Mouse (Mus musculus): ENCODE results near the gene Lpin1. TPM values are rescaled to one million over a fixed set of nuclear protein-coding genes. Genes with fewer than 3 reads are reported as not detected.

Lpin1 gene
- polyA plus RNA-seq, 1 experiment, result 0.89 TPM

- H3K4me3 ChIP-seq (ENCODE audit: insufficient read depth, poor library complexity, severe bottlenecking), result no peak overlapping the region
- H3K27me3 ChIP-seq (ENCODE audit: control insufficient read depth, insufficient read depth, insufficient read length), result peaks cover 67% of the 10 kb centered on the region
- H3ac ChIP-seq (ENCODE audit: control insufficient read depth, insufficient read length, low read depth), result no peak overlapping the region
- H3K79me3 ChIP-seq (ENCODE audit: low read depth), result no peaks in the 10 kb centered on the region
- no peaks in the 10 kb centered on the region for H3K79me2 ChIP-seq (ENCODE audit: control insufficient read depth, insufficient read depth)
- no peak for TF ChIP-seq FOSL1 (IDR thresholded peaks at IDR 0.05; ENCODE audit: insufficient read depth, low read length, poor library complexity, severe bottlenecking)
- TF ChIP-seq MYOG (IDR thresholded peaks at IDR 0.05; ENCODE audit: control insufficient read depth, extremely low read depth, insufficient read length), result no peak
- no peak for TF ChIP-seq CTCF (IDR thresholded peaks at IDR 0.05; ENCODE audit: control insufficient read depth, insufficient read depth, insufficient read length)
- TF ChIP-seq USF1 (IDR thresholded peaks at IDR 0.05; ENCODE audit: low read depth), result no peak
- TF ChIP-seq MAX (IDR thresholded peaks at IDR 0.05), result no peak
- no peak for TF ChIP-seq CEBPB (IDR thresholded peaks at IDR 0.05; ENCODE audit: low read depth)
- TF ChIP-seq MYOD1 (IDR thresholded peaks at IDR 0.05; ENCODE audit: control insufficient read depth, insufficient read length, low read depth), result no peak
- H3K36me3 ChIP-seq (ENCODE audit: control insufficient read depth, insufficient read depth), result no peaks in the 10 kb centered on the region
These were observed 37.5 kb upstream of the Lpin1 start for GRCm38 (mm10) chr12:16648273-16648672.

GRCm38 (mm10) chr12:16646780-16647409 lies 36.1 kb upstream of the Lpin1 start:
- Histone ChIP-seq H3K79me2 (ENCODE audit: control insufficient read depth, insufficient read depth) (no peaks in the 10 kb centered on the region), H3K36me3 (ENCODE audit: control insufficient read depth, insufficient read depth) (no peaks in the 10 kb centered on the region), H3K79me3 (ENCODE audit: low read depth) (no peaks in the 10 kb centered on the region), H3K27me3 (ENCODE audit: control insufficient read depth, insufficient read depth, insufficient read length) (peaks cover 65% of the 10 kb centered on the region), H3ac (ENCODE audit: control insufficient read depth, insufficient read length, low read depth) (no peak overlapping the region), H3K4me3 (ENCODE audit: insufficient read depth, poor library complexity, severe bottlenecking) (no peak overlapping the region)
- TF ChIP-seq CTCF (IDR thresholded peaks at IDR 0.05; ENCODE audit: control insufficient read depth, insufficient read depth, insufficient read length) (no peak), MYOD1 (IDR thresholded peaks at IDR 0.05; ENCODE audit: control insufficient read depth, insufficient read length, low read depth) (no peak), MAX (IDR thresholded peaks at IDR 0.05) (no peak), FOSL1 (IDR thresholded peaks at IDR 0.05; ENCODE audit: insufficient read depth, low read length, poor library complexity, severe bottlenecking) (no peak), MYOG (IDR thresholded peaks at IDR 0.05; ENCODE audit: control insufficient read depth, extremely low read depth, insufficient read length) (no peak), CEBPB (IDR thresholded peaks at IDR 0.05; ENCODE audit: low read depth) (no peak), USF1 (IDR thresholded peaks at IDR 0.05; ENCODE audit: low read depth) (no peak)

GRCm38 (mm10) chr12:16644698-16645097 lies 33.9 kb upstream of the Lpin1 start:
- TF ChIP-seq MAX (IDR thresholded peaks at IDR 0.05) (no peak), USF1 (IDR thresholded peaks at IDR 0.05; ENCODE audit: low read depth) (no peak), CTCF (IDR thresholded peaks at IDR 0.05; ENCODE audit: control insufficient read depth, insufficient read depth, insufficient read length) (no peak), CEBPB (IDR thresholded peaks at IDR 0.05; ENCODE audit: low read depth) (no peak), MYOG (IDR thresholded peaks at IDR 0.05; ENCODE audit: control insufficient read depth, extremely low read depth, insufficient read length) (no peak), FOSL1 (IDR thresholded peaks at IDR 0.05; ENCODE audit: insufficient read depth, low read length, poor library complexity, severe bottlenecking) (no peak), MYOD1 (IDR thresholded peaks at IDR 0.05; ENCODE audit: control insufficient read depth, insufficient read length, low read depth) (no peak)
- no peaks in the 10 kb centered on the region for H3K79me3 ChIP-seq (ENCODE audit: low read depth)
- H3K27me3 ChIP-seq (ENCODE audit: control insufficient read depth, insufficient read depth, insufficient read length), result peaks cover 44% of the 10 kb centered on the region
- H3ac ChIP-seq (ENCODE audit: control insufficient read depth, insufficient read length, low read depth), result no peak overlapping the region
- no peaks in the 10 kb centered on the region for H3K36me3 ChIP-seq (ENCODE audit: control insufficient read depth, insufficient read depth)
- no peaks in the 10 kb centered on the region for H3K79me2 ChIP-seq (ENCODE audit: control insufficient read depth, insufficient read depth)
- H3K4me3 ChIP-seq (ENCODE audit: insufficient read depth, poor library complexity, severe bottlenecking), result no peak overlapping the region

- Histone ChIP-seq H3K79me2 (ENCODE audit: control insufficient read depth, insufficient read depth) (no peaks in the 10 kb centered on the region), H3K36me3 (ENCODE audit: control insufficient read depth, insufficient read depth) (no peaks in the 10 kb centered on the region), H3K4me3 (ENCODE audit: insufficient read depth, poor library complexity, severe bottlenecking) (no peak overlapping the region), H3K79me3 (ENCODE audit: low read depth) (no peaks in the 10 kb centered on the region), H3ac (ENCODE audit: control insufficient read depth, insufficient read length, low read depth) (no peak overlapping the region), H3K27me3 (ENCODE audit: control insufficient read depth, insufficient read depth, insufficient read length) (peaks cover 40% of the 10 kb centered on the region)
- TF ChIP-seq MAX (IDR thresholded peaks at IDR 0.05), result no peak
- TF ChIP-seq CTCF (IDR thresholded peaks at IDR 0.05; ENCODE audit: control insufficient read depth, insufficient read depth, insufficient read length), result no peak
- TF ChIP-seq FOSL1 (IDR thresholded peaks at IDR 0.05; ENCODE audit: insufficient read depth, low read length, poor library complexity, severe bottlenecking), result no peak
- no peak for TF ChIP-seq USF1 (IDR thresholded peaks at IDR 0.05; ENCODE audit: low read depth)
- no peak for TF ChIP-seq CEBPB (IDR thresholded peaks at IDR 0.05; ENCODE audit: low read depth)
- no peak for TF ChIP-seq MYOD1 (IDR thresholded peaks at IDR 0.05; ENCODE audit: control insufficient read depth, insufficient read length, low read depth)
- no peak for TF ChIP-seq MYOG (IDR thresholded peaks at IDR 0.05; ENCODE audit: control insufficient read depth, extremely low read depth, insufficient read length)
These were observed 33.0 kb upstream of the Lpin1 start for GRCm38 (mm10) chr12:16643508-16644345.

GRCm38 (mm10) chr12:16642000-16642399 lies 31.2 kb upstream of the Lpin1 start:
- Histone ChIP-seq H3K27me3 (ENCODE audit: control insufficient read depth, insufficient read depth, insufficient read length) (peaks cover 31% of the 10 kb centered on the region), H3K79me2 (ENCODE audit: control insufficient read depth, insufficient read depth) (no peaks in the 10 kb centered on the region), H3ac (ENCODE audit: control insufficient read depth, insufficient read length, low read depth) (no peak overlapping the region), H3K36me3 (ENCODE audit: control insufficient read depth, insufficient read depth) (no peaks in the 10 kb centered on the region), H3K4me3 (ENCODE audit: insufficient read depth, poor library complexity, severe bottlenecking) (no peak overlapping the region), H3K79me3 (ENCODE audit: low read depth) (no peaks in the 10 kb centered on the region)
- no peak for TF ChIP-seq USF1 (IDR thresholded peaks at IDR 0.05; ENCODE audit: low read depth)
- no peak for TF ChIP-seq CEBPB (IDR thresholded peaks at IDR 0.05; ENCODE audit: low read depth)
- no peak for TF ChIP-seq MAX (IDR thresholded peaks at IDR 0.05)
- no peak for TF ChIP-seq MYOD1 (IDR thresholded peaks at IDR 0.05; ENCODE audit: control insufficient read depth, insufficient read length, low read depth)
- no peak for TF ChIP-seq CTCF (IDR thresholded peaks at IDR 0.05; ENCODE audit: control insufficient read depth, insufficient read depth, insufficient read length)
- TF ChIP-seq MYOG (IDR thresholded peaks at IDR 0.05; ENCODE audit: control insufficient read depth, extremely low read depth, insufficient read length), result no peak
- TF ChIP-seq FOSL1 (IDR thresholded peaks at IDR 0.05; ENCODE audit: insufficient read depth, low read length, poor library complexity, severe bottlenecking), result no peak

Measured in C2C12 (cell line).